Mouse (Mus musculus) heart, embryonic 10.5 days (tissue): ENCODE results near the gene Pet100. TPM values are rescaled to one million over a fixed set of nuclear protein-coding genes. Genes with fewer than 3 reads are reported as not detected.
"Not testable (repeated sequence)": the region's sequence is repeated elsewhere in the genome, so short reads cannot be mapped to it uniquely, and the experiment has no call there.

Experiments
- DNase-seq: peaks from one replicate; pipeline ENCODE4 v3.0.0-alpha.2; 2017; ENCODE audit warnings: low spot score
- H3K27ac ChIP-seq: fragments of 300-500 bp; sonication (generic); 2 replicates; pipeline ENCODE4 v1.5.1; 2016; ENCODE audit warnings: mild to moderate bottlenecking
- H3K27me3 ChIP-seq: fragments of 300-500 bp; sonication (generic); 2 replicates; pipeline ENCODE4 v1.6.1; 2016; ENCODE audit warnings: mild to moderate bottlenecking; ENCODE audit not compliant: poor library complexity, insufficient read depth, severe bottlenecking
- H3K36me3 ChIP-seq: fragments of 300-500 bp; sonication (generic); 2 replicates; pipeline ENCODE4 v1.6.1; 2016; ENCODE audit warnings: mild to moderate bottlenecking, moderate library complexity
- H3K4me1 ChIP-seq: fragments of 300-500 bp; sonication (generic); 2 replicates; pipeline ENCODE4 v1.6.1; 2016; ENCODE audit warnings: mild to moderate bottlenecking
- H3K4me3 ChIP-seq: fragments of 300-500 bp; sonication (generic); 2 replicates; pipeline ENCODE4 v1.5.1; 2016; ENCODE audit warnings: mild to moderate bottlenecking, moderate library complexity
- H3K9me3 ChIP-seq: fragments of 300-500 bp; sonication (generic); 2 replicates; pipeline ENCODE4 v1.6.1; 2016; ENCODE audit warnings: mild to moderate bottlenecking, moderate library complexity
- WGBS: fragments of 180-500 bp; shearing (Covaris S2); methylation state at CpG from one replicate; pipeline ENCODE4 v1.1.7; 2016; 5-methylcytosine and 5-hydroxymethylcytosine counted together
- polyA plus RNA-seq: library from polyadenylated mRNA; unstranded; fragments of >200 nt; fragmentation: Nextera tagmentation; extraction: Ambion mirVana; gene quantifications from 2 replicates; pipeline ENCODE4 v1.2.1, GENCODE M21; 2016

The Pet100 gene
- polyA plus RNA-seq: 89.6 and 94.8 TPM in 2 replicates

GRCm38 (mm10) chr8:3621199-3621970 lies at the start of gene Pet100, which contains the start of gene Xab2:
Gene Pet100, plus strand, starts transcription at chr8:3621548.
Gene Xab2, minus strand, starts transcription at chr8:3621316.
- H3K27ac ChIP-seq: peak within 1 kb of the TSS; percentile 87
- H3K36me3 ChIP-seq: peaks cover 25% of the 10 kb centered on the region
- H3K4me1 ChIP-seq: peaks cover 17% of the 10 kb centered on the region
- no peaks in the 10 kb centered on the region for H3K27me3 ChIP-seq
- DNase-seq: peak; percentile 100
- H3K4me3 ChIP-seq: peak within 1 kb of the TSS; percentile 93
- under 1% methylated on average over 37 of the region's 37 CpGs for WGBS
- no peaks in the 10 kb centered on the region for H3K9me3 ChIP-seq

- 92% methylated on average over 3 of the region's 3 CpGs for WGBS
- H3K4me3 ChIP-seq: no peak overlapping the region
These were observed 46.8 kb upstream of the Pet100 start for GRCm38 (mm10) chr8:3574546-3574945.

GRCm38 (mm10) chr8:3576211-3576960 lies 45.0 kb upstream of the Pet100 start:
- Histone ChIP-seq H3K4me3 (no peak overlapping the region), H3K27me3 (0 out of 2 replicates have a peak, but pooled peaks cover 3% of the 10 kb centered on the region), H3K36me3 (no peaks in the 10 kb centered on the region), H3K4me1 (no peaks in the 10 kb centered on the region), H3K27ac (no peak overlapping the region), H3K9me3 (no peaks in the 10 kb centered on the region)
- 72% methylated on average over 15 of the region's 15 CpGs for WGBS
- no peak for DNase-seq

More at GRCm38 (mm10) chr8:3574546-3574945, 46.8 kb upstream of the Pet100 start:
- H3K4me1 ChIP-seq: no peaks in the 10 kb centered on the region
- no peaks in the 10 kb centered on the region for H3K9me3 ChIP-seq
- no peak for DNase-seq
- 0 out of 2 replicates have a peak, but pooled peaks cover 3% of the 10 kb centered on the region for H3K27me3 ChIP-seq
- no peaks in the 10 kb centered on the region for H3K36me3 ChIP-seq
- no peak overlapping the region for H3K27ac ChIP-seq

GRCm38 (mm10) chr8:3579390-3580364 lies 41.7 kb upstream of the Pet100 start:
- WGBS: 79% methylated on average over 9 of the region's 9 CpGs
- no peak for DNase-seq
- Histone ChIP-seq H3K9me3 (no peaks in the 10 kb centered on the region), H3K27ac (no peak overlapping the region), H3K36me3 (no peaks in the 10 kb centered on the region), H3K4me3 (no peak overlapping the region), H3K4me1 (no peaks in the 10 kb centered on the region), H3K27me3 (0 out of 2 replicates have a peak, but pooled peaks cover 3% of the 10 kb centered on the region)

- H3K27ac ChIP-seq, H3K36me3 ChIP-seq, H3K9me3 ChIP-seq, DNase-seq, H3K4me1 ChIP-seq, H3K4me3 ChIP-seq: not testable (repeated sequence)
- WGBS: 71% methylated on average over 2 of the region's 3 CpGs
- H3K27me3 ChIP-seq: peaks cover 11% of the 10 kb centered on the region
These were observed 39.4 kb upstream of the Pet100 start for GRCm38 (mm10) chr8:3581961-3582360.

- WGBS: 85% methylated on average over 2 of the region's 2 CpGs
- H3K4me1 ChIP-seq: peaks cover 7% of the 10 kb centered on the region
These were observed 34.9 kb upstream of the Pet100 start for GRCm38 (mm10) chr8:3586452-3586851.

GRCm38 (mm10) chr8:3586993-3587390 lies 34.4 kb upstream of the Pet100 start, which contains the start of gene Camsap3:
Gene Camsap3, plus strand, starts transcription at chr8:3587293.
- Histone ChIP-seq H3K27me3 (peaks cover 19% of the 10 kb centered on the region), H3K27ac (peak within 1 kb of the TSS; percentile 81), H3K4me3 (peak within 1 kb of the TSS; percentile 74), H3K4me1 (peaks cover 7% of the 10 kb centered on the region), H3K36me3 (no peaks in the 10 kb centered on the region), H3K9me3 (no peaks in the 10 kb centered on the region)
- no peak for DNase-seq
- WGBS: 6% methylated on average over 7 of the region's 7 CpGs

More at GRCm38 (mm10) chr8:3586452-3586851, 34.9 kb upstream of the Pet100 start:
- no peaks in the 10 kb centered on the region for H3K36me3 ChIP-seq
- peaks cover 19% of the 10 kb centered on the region for H3K27me3 ChIP-seq
- no peak overlapping the region for H3K4me3 ChIP-seq
- no peaks in the 10 kb centered on the region for H3K9me3 ChIP-seq
- DNase-seq: no peak
- no peak overlapping the region for H3K27ac ChIP-seq

GRCm38 (mm10) chr8:3587391-3588257 lies 33.7 kb upstream of the Pet100 start:
- H3K9me3 ChIP-seq: no peaks in the 10 kb centered on the region

GRCm38 (mm10) chr8:3588258-3588633 lies 33.1 kb upstream of the Pet100 start:
- Histone ChIP-seq H3K4me3 (peak overlapping the region; percentile 74), H3K9me3 (no peaks in the 10 kb centered on the region), H3K36me3 (no peaks in the 10 kb centered on the region), H3K27me3 (peaks cover 19% of the 10 kb centered on the region), H3K27ac (peak overlapping the region; percentile 81), H3K4me1 (peaks cover 7% of the 10 kb centered on the region)
- DNase-seq: no peak
- WGBS: 9% methylated on average over 11 of the region's 11 CpGs

More at GRCm38 (mm10) chr8:3587391-3588257, 33.7 kb upstream of the Pet100 start:
- Histone ChIP-seq H3K4me3 (peak overlapping the region; percentile 74), H3K27ac (peak overlapping the region; percentile 81), H3K36me3 (no peaks in the 10 kb centered on the region), H3K27me3 (peaks cover 19% of the 10 kb centered on the region), H3K4me1 (peaks cover 7% of the 10 kb centered on the region)
- WGBS: under 1% methylated on average over 77 of the region's 77 CpGs
- DNase-seq: no peak

- WGBS: 51% methylated on average over 3 of the region's 3 CpGs
- Histone ChIP-seq H3K9me3 (no peaks in the 10 kb centered on the region), H3K27ac (no peak overlapping the region), H3K4me3 (no peak overlapping the region), H3K27me3 (0 out of 2 replicates have a peak, but pooled peaks cover 4% of the 10 kb centered on the region), H3K4me1 (0 out of 2 replicates have a peak, but pooled peaks cover 9% of the 10 kb centered on the region), H3K36me3 (no peaks in the 10 kb centered on the region)
- no peak for DNase-seq
These were observed 27.9 kb upstream of the Pet100 start for GRCm38 (mm10) chr8:3593470-3593869.

GRCm38 (mm10) chr8:3594466-3594865 lies 26.9 kb upstream of the Pet100 start:
- Histone ChIP-seq H3K27me3 (no peaks in the 10 kb centered on the region), H3K4me3 (no peak overlapping the region), H3K4me1 (0 out of 2 replicates have a peak, but pooled peaks cover 9% of the 10 kb centered on the region), H3K36me3 (no peaks in the 10 kb centered on the region), H3K27ac (no peak overlapping the region), H3K9me3 (no peaks in the 10 kb centered on the region)
- no peak for DNase-seq
- 80% methylated on average over 2 of the region's 2 CpGs for WGBS
